ENCODE assay signal across 8 mouse cellular contexts in the genomic region with DNA sequence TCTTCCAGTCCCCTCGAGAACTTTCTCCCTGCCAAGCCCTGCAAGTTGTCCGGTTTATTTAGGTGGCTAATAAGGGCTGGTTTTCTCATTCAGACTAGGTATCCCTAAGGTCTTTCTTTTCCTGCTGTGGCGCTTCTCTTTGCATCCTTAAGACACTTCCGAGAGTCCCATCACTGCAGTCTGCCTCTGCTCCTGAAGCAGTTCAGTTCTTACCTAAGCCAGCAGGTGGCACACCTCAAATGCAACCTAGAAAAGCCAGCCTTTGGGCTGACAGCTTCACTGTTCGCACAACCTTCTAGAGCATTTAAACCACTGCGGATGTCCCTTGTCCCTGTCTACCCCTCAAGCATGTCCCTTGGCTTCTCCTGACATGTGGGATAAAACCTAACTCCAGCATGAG. TPM values are rescaled to one million over a fixed set of nuclear protein-coding genes. Genes with fewer than 3 reads are reported as not detected.
DNase-seq lines count a peak whose midpoint lies in the region; TF ChIP-seq lines count a peak whose summit lies in the region.

No protein-coding gene starts in this region.

- no peak overlapping the region for H3K4me3 ChIP-seq in lung, adult 2 months (replicated peaks; ENCODE audit: extremely low read depth, low read depth, low read length)

- H3K36me3 ChIP-seq in splenic B cell, adult 2 months (ENCODE audit: control insufficient read depth, insufficient read depth, low read length, poor library complexity, severe bottlenecking): peaks cover 16% of the 10 kb centered on the region

- H3K27me3 ChIP-seq in splenic B cell, adult 2 months (ENCODE audit: control insufficient read depth, insufficient read depth, low read length, poor library complexity, severe bottlenecking): no peaks in the 10 kb centered on the region

- no peak for TF ChIP-seq POLR2A in lung, adult 2 months (IDR thresholded peaks at IDR 0.05; ENCODE audit: borderline replicate concordance, extremely low read depth, low read depth, low read length)

- peaks cover 4% of the 10 kb centered on the region; the same call in 1 of the 2 replicates for H3K4me1 ChIP-seq in lung, adult 2 months (ENCODE audit: control insufficient read depth, insufficient read depth, low read length)

- peak; percentile 84 for DNase-seq in heart, adult 11 months
- no peak for DNase-seq in heart, adult 9 months (ENCODE audit: low spot score in 2 of 2)
- DNase-seq in CD4-positive, CD25-positive, alpha-beta regulatory T cell, adult 2 months (ENCODE audit: low read depth, low spot score): peak; percentile 76
- DNase-seq in cerebellum, postnatal 14 days: peak; percentile 66 to 75
- DNase-seq in heart, postnatal 4 days: peak; percentile 68
- no peak for DNase-seq in lung, adult 2 months
- peak; percentile 71 for DNase-seq in splenic B cell, adult 2 months (ENCODE audit: low read depth, low spot score)
- no peak for DNase-seq in gastrocnemius, postnatal 10 days

- 27% methylated on average over 6 of the region's 6 CpGs for WGBS in lung, adult 2 months

- TF ChIP-seq CTCF in lung, adult 2 months (IDR thresholded peaks at IDR 0.05; ENCODE audit: insufficient read depth, low read length): peak; percentile 62

RNA-seq across cellular contexts. Expression of a gene that starts 19.2 kb away (rescaled TPM):
- total RNA-seq in heart, postnatal 4 days (2021): 1 to 10 TPM; 1.6 to 2.7 TPM
- polyA plus RNA-seq in lung, adult 2 months (2012; rRNA removed): 32.7 and 44.8 TPM in 2 replicates
- total RNA-seq in gastrocnemius, postnatal 10 days (2021): 1 to 10 TPM; 2.2 to 3.5 TPM

RNA-seq across cellular contexts. Expression of a gene that starts 21.8 kb away (rescaled TPM):
- total RNA-seq in heart, postnatal 4 days (2021): 10 to 100 TPM; 89.8 to 92.3 TPM
- polyA plus RNA-seq in lung, adult 2 months (2012; rRNA removed): 92.3 and 108 TPM in 2 replicates
- 10 to 100 TPM; 37.9 to 52.6 TPM for total RNA-seq in gastrocnemius, postnatal 10 days (2021)

RNA-seq across cellular contexts. Expression of a gene that starts 34.2 kb away (rescaled TPM):
- total RNA-seq in heart, postnatal 4 days (2021): 10 to 100 TPM; 30.4 to 36.4 TPM
- 12.8 and 16.4 TPM in 2 replicates for polyA plus RNA-seq in lung, adult 2 months (2012; rRNA removed)
- total RNA-seq in gastrocnemius, postnatal 10 days (2021): 10 to 100 TPM; 14.3 to 18.9 TPM

RNA-seq across cellular contexts. Expression of a gene that starts 36.5 kb away (rescaled TPM):
- 10 to 100 TPM; 48.7 to 59.0 TPM for total RNA-seq in heart, postnatal 4 days (2021)
- polyA plus RNA-seq in lung, adult 2 months (2012; rRNA removed): 0.81 and 0.89 TPM in 2 replicates
- 100 to 1,000 TPM; 288 to 386 TPM for total RNA-seq in gastrocnemius, postnatal 10 days (2021)

RNA-seq across cellular contexts. Expression of a gene that starts 44.4 kb away (rescaled TPM):
- 1,000 to 10,000 TPM; 4,693 to 5,168 TPM for total RNA-seq in heart, postnatal 4 days (2021)
- 428 and 438 TPM in 2 replicates for polyA plus RNA-seq in lung, adult 2 months (2012; rRNA removed)
- 1 to 10 TPM; 1.4 to 2.3 TPM for total RNA-seq in gastrocnemius, postnatal 10 days (2021)

Comparison
In these comparisons a context has a peak if more than half of its experiments do, and no peak if none do; other contexts are left out.
1. DNase-seq: peak in heart, adult 11 months (single experiment), CD4-positive, CD25-positive, alpha-beta regulatory T cell, adult 2 months (single experiment), cerebellum, postnatal 14 days (2 of 2), heart, postnatal 4 days (single experiment) and splenic B cell, adult 2 months (single experiment); none in heart, adult 9 months (0 of 2), lung, adult 2 months (single experiment) and gastrocnemius, postnatal 10 days (single experiment).